Mouse (Mus musculus) skeletal muscle tissue, adult 2 months (tissue): ENCODE measurements around the gene Bms1.
A peak's percentile ranks its signal among the peaks of the same experiment; 100 is the strongest.

Experiments used
- DNase-seq: peaks from one replicate; pipeline ENCODE4 v3.0.0-alpha.2; 2012; ENCODE audit warnings: low read depth, low spot score

Bms1 gene

GRCm38 (mm10) chr6:118419050-118419920 lies at the start of gene Bms1:
Bms1 (minus strand) TSS chr6:118419474.
- peak; percentile 97 for DNase-seq

GRCm38 (mm10) chr6:118462069-118462705 lies 42.9 kb upstream of the Bms1 start:
- no peak for DNase-seq

GRCm38 (mm10) chr6:118457726-118458125 lies 38.5 kb upstream of the Bms1 start:
- DNase-seq = no peak

GRCm38 (mm10) chr6:118455042-118455631 lies 35.9 kb upstream of the Bms1 start, which contains the start of gene Zfp248:
Zfp248 (minus strand) TSS chr6:118455528.
- DNase-seq = peak; percentile 72

- DNase-seq = no peak
Measured at GRCm38 (mm10) chr6:118454452-118454851, 35.2 kb upstream of the Bms1 start.

GRCm38 (mm10) chr6:118431502-118431901 lies 12.2 kb upstream of the Bms1 start:
- DNase-seq = no peak

GRCm38 (mm10) chr6:118426666-118427065 lies 7.4 kb upstream of the Bms1 start:
- DNase-seq = no peak

GRCm38 (mm10) chr6:118410428-118410827 lies 8.8 kb downstream of the Bms1 start:
- no peak for DNase-seq

GRCm38 (mm10) chr6:118408510-118408909 lies 10.8 kb downstream of the Bms1 start:
- DNase-seq = no peak

- DNase-seq = no peak
Measured at GRCm38 (mm10) chr6:118406421-118406820, 12.9 kb downstream of the Bms1 start.

- DNase-seq = no peak
Measured at GRCm38 (mm10) chr6:118390746-118391145, 28.5 kb downstream of the Bms1 start.

GRCm38 (mm10) chr6:118385962-118386361 lies 33.3 kb downstream of the Bms1 start:
- DNase-seq = no peak

GRCm38 (mm10) chr6:118381234-118381633 lies 38.0 kb downstream of the Bms1 start:
- DNase-seq = no peak

- DNase-seq = no peak
Measured at GRCm38 (mm10) chr6:118380630-118381029, 38.6 kb downstream of the Bms1 start.

GRCm38 (mm10) chr6:118379451-118380167 lies 39.7 kb downstream of the Bms1 start:
- DNase-seq = peak; percentile 17

- no peak for DNase-seq
Measured at GRCm38 (mm10) chr6:118377611-118378010, 41.7 kb downstream of the Bms1 start.

- DNase-seq = no peak
Measured at GRCm38 (mm10) chr6:118376023-118376422, 43.3 kb downstream of the Bms1 start.

GRCm38 (mm10) chr6:118375457-118375856 lies 43.8 kb downstream of the Bms1 start:
- DNase-seq = no peak

- no peak for DNase-seq
Measured at GRCm38 (mm10) chr6:118375026-118375425, 44.2 kb downstream of the Bms1 start.

GRCm38 (mm10) chr6:118373294-118373693 lies 46.0 kb downstream of the Bms1 start:
- peak; percentile 24 for DNase-seq

- no peak for DNase-seq
Measured at GRCm38 (mm10) chr6:118372794-118373193, 46.5 kb downstream of the Bms1 start.

GRCm38 (mm10) chr6:118367502-118367901 lies 51.8 kb downstream of the Bms1 start:
- no peak for DNase-seq
